Mouse (Mus musculus): ENCODE results near the gene Gmppa.

Gene Gmppa

GRCm38 (mm10) chr1:75456746-75457564, 21.2 kb downstream of the Gmppa start:
- DNase-seq = no peak

DNA sequence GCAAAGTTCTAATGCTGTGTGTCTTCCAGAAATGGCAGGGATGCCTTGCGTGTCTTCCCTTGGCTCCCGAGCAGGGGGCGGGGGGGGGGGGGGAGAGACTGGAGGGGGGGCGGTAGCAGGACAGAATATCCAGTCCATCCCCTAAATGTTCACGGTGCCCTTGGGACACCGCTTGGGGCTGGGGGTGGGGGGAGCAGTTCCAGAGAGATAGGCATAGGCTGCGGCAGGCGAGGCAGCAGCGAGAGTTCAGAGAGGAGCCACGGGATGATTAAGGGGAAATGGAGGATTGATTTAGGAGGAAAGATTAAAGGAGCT, 21.9 kb downstream of the Gmppa start:
- DNase-seq = no peak

GRCm38 (mm10) chr1:75458025-75458788, 22.5 kb downstream of the Gmppa start:
- no peak for DNase-seq

- DNase-seq = no peak
Observed at GRCm38 (mm10) chr1:75458789-75459684, 23.3 kb downstream of the Gmppa start.

DNA sequence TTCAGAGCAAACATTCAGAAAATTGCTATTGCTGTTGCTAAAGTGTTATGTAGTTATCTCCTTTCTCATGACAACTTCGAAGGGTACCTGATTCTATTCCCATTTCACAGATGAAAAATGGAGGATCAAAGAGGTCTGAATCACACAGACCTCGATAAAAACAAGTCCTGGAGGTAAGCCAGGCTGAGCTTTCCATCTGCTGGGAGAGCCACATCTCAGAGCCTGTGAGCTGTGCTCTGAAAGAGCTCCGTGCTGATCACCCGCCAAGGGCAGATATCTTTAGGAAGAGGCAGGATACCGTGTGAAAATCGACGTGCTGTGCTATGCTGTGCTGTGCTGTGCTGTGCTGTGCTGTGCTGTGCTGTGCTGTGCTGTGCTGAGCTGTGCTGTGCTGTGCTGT, 24.6 kb downstream of the Gmppa start:
- no peak for DNase-seq

DNA sequence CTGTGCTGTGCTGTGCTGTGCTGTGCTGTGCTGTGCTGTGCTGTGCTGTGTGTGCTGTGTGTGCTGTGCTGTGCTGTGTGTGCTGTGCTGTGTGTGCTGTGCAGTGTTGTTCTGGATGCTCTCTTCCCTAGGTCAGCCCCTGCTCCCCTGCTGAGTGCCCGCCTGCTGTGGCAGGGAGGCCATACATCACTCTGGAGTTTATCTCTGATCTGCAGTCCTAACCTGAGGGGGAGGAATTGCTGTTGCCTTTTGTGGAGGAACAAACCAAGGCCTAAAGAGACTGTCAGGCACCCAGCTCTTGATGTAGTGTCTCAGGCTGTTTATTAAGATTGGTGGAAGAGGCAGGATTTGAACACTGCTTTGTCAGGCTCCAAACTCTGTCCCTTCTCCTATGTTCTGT, 26.9 kb downstream of the Gmppa start:
- DNase-seq = no peak

DNA sequence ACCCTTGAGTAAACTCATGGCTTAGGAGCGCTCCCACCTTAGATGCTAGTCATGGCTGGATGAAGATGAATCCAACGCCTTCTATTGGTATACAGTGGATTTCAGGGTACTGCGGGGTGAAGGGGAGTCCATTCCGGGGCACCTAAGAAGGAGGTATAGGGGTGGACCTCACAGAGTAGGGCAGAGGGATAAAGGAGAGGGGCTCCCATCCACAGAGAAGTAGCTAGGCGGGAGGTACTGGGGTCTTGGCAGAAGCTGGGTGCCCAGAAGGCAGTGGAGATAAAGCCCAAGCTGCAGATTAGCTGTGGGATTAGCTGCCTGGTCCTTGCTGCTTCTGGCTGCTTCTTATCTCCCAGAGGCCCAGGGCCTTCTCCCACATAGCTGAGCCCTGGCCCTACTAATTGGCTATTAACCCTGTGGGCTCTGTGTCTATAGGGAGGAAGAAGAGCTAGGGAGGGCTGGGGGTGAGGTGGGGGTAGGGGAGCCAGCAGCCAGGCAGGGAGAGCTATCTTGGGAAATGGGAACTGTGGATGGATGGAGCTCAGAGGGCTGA, 28.0 kb downstream of the Gmppa start:
- DNase-seq = no peak

DNA sequence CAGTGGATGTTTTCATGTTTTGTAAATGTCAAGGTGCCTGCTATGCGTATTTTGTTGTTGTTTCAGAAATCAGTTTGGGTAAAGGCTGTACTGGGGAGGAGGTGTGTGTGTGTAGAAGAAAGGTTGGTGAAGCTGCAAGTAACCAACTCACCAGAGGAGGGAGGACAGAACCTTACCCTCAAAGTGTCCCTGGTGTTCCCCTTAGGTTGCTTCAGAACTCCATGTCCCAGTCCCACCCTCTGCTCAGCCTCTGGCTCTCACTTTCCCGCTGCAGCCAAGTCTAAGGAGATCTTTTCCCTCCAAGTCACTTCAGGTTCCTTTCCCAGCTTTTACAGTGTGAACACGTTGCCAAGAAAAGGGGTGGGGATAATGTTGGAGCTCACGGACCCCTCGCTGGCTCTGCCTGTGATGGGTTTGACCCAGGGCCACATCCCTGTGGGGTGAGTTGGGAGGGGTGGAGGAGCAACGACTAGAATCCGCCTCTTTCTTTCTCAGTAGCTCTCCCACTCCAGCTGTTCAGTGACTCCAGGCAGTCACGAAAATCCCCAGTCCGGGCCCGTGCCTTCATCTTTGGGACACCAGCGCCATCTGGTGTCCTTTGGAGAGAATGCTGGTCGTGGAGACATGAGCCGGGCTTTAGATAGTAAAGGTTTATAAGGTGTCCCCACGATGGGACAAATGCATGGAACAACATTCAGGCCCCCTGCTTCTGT, 31.6 kb downstream of the Gmppa start:
- DNase-seq = peak; percentile 83

DNA sequence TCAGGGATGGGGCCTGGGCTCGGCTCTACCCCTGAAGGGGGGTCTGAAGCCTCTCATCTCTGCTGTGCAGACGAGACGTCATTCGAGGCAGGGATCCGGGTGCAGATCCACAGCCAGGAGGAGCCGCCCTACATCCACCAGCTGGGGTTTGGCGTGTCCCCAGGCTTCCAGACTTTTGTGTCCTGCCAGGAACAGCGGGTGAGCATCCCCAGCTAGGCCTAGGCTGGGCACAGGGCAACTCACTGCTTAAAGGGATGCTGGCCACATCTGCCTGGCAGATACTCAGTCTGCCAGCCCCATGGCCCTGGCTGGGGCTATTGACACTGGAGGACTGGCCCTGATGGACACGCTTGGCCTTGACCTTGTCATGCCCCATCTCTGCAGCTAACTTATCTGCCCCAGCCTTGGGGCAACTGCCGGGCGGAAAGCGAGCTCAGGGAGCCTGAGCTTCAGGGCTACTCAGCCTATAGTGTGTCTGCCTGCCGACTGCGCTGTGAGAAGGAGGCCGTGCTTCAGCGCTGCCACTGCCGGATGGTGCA, 33.6 kb downstream of the Gmppa start:
- DNase-seq = no peak

- no peak for DNase-seq
Observed at GRCm38 (mm10) chr1:75476441-75476840, 40.7 kb downstream of the Gmppa start.

DNA sequence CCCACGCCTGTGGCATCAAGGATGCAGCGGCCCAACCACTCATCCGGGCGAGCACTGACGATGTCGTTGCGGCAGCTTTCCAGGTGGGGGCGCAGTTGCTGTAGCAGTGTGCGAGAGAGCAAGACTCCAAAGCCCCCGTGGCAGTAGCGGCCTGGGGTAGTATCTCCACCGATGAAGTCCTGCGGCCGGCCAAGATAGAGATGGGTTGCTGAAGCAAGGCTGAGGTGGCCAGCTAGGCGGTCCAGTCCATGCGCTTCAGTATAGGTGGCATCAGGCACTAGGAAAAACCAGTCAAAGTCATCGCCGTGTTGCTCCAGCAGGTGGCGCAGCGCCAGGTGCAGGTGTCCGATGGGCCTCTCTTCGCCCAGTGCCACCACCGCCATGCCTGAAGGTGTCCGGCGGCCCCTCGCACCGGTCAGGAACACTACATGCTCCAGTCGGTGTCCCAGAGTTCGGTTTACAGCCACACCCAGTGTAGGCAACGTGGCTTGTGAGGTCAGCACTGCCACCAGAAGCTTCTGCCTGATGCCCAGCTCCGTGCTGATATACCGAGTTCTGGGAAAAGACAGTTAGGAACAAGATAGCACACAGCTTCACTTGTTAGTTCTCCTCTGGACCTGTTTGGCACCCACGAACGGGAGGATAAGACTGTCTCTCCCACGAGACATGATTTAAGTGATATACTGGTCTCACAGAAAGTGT, 41.7 kb downstream of the Gmppa start:
- peak; percentile 92 for DNase-seq

DNA sequence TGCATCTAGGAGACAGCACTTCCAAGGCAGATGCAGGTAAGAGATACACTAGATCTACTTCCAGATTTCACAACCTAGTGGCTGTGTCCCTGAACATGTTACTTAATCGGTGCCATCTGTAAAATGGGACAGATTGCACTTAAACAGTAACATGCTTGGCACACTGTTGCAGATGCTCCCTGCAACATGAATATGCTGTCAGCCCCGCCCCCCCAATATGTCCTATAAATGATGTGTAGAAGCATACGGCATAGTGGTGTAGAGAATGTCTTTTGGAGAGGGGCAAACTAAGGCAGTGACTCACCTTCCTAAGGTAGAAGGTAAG, 42.2 kb downstream of the Gmppa start:
- no peak for DNase-seq

DNA sequence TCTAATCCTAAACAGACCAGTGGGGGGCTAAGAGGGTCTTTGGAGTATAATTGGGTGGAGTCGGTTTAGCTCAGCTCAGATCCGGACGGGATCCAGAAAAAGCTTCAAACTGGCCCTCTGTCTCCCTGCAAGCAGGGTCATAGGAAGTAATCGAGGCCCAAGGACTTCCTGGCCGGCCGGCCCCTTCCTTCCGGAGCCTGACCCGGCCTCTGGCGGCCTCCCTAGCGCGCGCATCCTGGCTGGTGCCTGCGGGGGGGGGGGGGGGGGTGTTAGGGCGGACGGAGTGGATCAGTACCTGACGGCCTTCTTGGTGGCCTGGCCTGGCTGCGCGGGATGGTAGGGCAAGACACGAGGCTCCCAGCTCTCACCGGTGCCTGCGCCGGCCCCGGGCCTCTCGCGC, 42.8 kb downstream of the Gmppa start:
- no peak for DNase-seq

DNA sequence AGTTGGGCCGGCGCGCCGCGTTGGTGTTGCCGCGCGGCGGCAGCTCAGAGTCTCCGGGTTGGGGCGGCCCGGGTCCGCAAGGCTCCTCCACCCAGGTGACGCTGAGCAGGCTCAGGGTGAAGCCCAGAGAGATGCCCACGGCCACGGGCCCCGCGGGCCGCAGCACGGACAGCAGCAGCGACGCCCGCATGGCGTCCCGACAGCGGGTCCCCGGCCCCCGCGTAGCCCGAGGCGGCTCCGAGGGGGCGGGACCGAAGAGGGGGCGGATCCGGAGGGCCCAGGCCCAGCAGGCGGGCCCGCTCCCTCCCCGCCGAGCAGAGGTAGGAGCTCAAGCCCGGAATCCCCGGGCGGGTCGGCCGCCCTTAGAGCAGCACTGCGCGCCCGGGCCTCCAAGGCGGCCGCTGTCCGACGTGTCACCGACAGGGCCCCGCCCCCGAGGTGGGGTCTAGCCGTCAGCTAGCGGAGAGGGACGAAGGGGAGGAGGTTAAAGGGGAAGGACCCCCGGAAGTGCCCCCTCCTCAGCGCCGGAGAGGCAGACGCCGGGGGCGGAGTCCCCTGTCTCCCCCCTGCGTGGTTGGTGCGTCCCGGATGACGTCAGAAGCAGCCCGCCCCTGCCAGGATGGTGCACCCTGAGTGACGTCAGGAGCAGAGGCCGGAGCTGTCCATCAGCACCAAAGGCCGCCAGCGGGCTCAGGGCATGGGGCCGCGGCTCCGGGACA, 43.3 kb downstream of the Gmppa start, which contains the start of the genes Chpf and Tmem198:
Chpf (minus strand) TSS at position 392 of the 719 bp plus-strand sequence.
Tmem198 (plus strand) TSS at position 617 of the 719 bp plus-strand sequence.
- DNase-seq = peak; percentile 98

- no peak for DNase-seq
Observed at GRCm38 (mm10) chr1:75479635-75479989, 43.9 kb downstream of the Gmppa start.

DNA sequence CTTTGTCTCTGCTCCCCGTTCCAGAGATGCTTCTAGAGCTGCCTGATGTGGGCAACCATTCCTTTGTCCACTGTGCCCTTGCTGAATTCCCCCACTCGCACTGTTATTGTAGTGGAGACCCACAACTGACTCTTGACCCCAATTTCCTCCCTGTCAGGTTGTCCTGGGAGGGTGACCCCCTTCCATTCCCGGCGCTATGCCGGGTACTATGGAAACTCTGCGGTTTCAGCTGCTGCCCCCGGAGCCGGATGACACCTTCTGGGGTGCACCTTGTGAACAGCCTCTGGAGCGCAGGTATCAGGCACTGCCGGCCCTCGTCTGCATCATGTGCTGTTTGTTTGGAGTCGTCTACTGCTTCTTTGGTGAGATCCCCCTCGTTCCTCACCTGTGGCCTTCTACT, 44.3 kb downstream of the Gmppa start:
- no peak for DNase-seq

DNA sequence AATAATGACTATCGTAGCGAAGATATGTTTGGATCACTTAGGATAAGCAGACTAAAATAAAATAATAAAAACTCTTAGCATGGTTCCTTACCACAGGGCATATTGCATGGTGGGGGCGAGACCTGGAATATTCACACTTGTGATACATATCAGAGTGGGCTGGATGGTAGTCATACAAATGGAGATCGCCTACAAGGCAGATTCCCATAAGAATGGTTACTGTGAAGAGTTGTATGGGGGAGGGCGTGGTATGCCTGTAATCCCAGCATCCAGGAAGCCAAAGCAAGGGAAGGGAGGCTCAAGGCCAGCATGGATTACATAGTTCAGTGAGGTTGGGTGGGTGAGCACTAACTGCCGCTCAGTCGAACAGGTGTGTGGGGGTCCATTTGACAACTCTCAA, 45.0 kb downstream of the Gmppa start:
- no peak for DNase-seq

- DNase-seq = no peak
Observed at GRCm38 (mm10) chr1:75486561-75486960, 50.8 kb downstream of the Gmppa start.

DNA sequence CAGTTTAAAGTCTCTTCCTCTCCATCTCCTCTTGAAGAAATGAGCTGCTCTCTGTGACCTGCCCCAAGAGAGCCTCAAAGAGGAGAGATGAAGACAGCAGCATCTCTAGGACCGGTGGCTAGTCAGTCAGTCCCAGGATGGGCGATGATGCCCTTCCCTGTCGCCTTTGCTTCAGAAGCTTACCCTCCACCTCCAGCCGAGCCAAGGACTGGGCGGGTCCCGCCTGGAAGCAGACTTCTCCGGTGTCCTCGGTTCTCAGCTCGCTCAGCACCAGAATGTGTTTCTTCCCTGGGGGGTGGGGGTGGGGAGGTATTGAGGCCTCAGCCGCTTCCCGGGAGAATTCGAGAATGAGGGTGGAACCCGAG, 51.3 kb downstream of the Gmppa start:
- no peak for DNase-seq

DNA sequence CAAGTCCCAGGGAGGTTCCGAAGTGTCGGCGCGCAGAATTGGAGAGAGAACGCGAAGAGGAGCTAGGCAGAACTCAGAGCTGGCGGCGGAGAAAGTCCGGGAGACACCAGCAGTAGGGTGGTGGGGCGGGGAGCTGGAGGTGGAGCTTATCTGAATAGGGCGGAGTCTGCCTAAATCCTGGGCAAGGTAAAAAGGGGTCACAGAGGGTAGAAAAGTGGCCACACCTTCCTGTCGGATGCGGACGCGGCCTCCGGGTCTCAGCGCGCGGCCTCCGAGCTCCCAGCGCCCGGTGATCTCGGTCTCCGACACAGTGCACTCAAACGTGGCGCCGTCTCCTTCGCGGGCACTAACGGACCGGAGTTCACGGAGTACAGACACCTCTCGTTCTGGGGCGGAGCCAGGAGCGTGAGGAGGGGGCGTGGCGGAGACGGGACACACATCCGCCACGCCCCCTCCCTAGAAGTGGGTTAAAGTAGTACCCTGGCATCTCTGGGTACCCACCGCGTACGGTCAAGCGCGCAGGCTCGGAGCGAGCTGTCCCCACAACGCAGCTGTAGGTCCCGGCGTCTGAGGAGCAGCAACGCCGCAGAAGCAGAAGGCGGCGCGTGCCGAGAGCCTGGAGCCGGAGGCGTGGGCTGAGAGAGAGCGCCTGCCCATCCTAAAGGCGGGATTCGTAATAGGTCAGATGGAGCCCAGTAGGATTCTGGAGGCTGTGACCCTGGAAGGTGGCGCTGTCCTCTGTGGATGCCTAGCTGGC, 51.9 kb downstream of the Gmppa start:
- peak; percentile 82 for DNase-seq
